Mouse (Mus musculus) 3T3-L1 (cell line): Measurements from ENCODE around the gene Ltbp3.

ENCODE experiments used
- DNase-seq: peaks from one replicate; pipeline ENCODE4 v3.0.0-alpha.2; 2015; ENCODE audit warnings: low read depth, low spot score

Ltbp3 gene

GRCm38 (mm10) chr19:5723934-5724548, 16.7 kb upstream of the Ltbp3 start:
- DNase-seq: no peak

GRCm38 (mm10) chr19:5724549-5724941, 16.2 kb upstream of the Ltbp3 start:
- DNase-seq: peak; percentile 93

GRCm38 (mm10) chr19:5725029-5725707, 15.5 kb upstream of the Ltbp3 start:
- DNase-seq: peak; percentile 78

DNA sequence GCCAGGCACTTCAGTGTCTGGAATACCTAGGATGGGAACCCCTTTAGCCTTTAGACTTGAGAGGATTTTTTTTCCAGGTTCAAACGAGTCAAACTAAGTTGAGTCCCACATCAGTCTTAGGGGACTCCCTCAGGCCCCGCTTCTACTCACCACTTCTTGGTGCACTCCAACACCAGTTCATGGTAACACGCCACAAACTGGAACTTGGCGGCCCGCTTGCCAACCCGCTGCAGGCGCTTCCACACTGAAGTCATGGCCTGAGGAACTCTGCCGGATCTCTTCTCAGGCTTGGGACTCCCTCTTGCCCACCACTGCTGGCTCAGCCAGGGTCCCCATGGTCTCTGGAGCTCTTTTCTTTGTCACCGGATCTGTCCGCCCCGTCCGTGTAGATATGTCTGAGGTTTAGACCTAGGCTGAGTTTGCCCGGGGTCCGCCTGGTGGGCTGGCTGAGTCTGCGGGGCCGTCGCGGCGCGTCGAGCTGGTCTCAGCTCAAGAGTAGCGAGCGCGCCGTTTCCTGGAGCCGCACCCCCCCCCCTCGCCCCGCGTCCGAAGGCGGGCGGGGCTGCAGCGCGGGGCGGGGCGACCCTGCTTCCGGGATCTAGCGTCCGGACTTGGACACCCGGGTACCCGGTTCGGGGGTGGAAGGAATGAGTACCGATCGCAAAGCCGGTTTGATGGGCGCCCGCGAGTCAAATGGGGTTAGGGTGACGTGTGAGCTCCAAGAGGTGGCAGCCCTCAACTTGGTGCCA, 14.8 kb upstream of the Ltbp3 start, which contains the start of gene Ehbp1l1:
Gene Ehbp1l1, minus strand, starts transcription at position 551 of the 749 bp plus-strand sequence.
- DNase-seq: peak; percentile 77

DNA sequence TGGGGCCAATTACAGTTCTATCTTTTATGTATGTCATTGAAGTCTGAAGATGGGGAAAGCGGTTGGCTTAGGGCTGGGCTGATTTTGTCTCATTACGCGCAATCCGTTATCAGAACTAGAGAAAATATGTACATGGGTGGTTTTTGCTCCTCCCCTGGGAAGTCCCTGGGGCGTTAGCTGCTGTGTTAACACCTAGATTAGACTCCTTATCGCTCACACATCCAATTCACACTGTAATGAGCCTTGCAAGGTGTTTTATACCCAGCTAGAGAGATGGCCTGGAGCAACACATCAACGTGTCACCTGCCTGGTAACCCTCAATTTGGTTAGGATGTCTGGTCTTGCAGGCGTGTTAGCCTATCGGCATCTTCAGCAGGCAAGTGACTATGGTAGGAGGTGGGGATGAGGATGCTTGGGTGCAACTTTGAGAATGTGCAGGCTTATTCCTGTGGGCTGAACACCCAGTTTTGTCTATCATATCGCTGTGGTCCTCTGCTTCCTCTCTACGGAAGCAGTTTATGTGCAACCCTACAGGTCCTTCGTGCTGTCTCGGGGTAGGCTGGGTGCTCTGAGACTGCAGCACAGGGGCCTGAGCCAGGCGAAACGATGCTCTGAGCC, 13.6 kb upstream of the Ltbp3 start:
- DNase-seq: peak; percentile 44

DNA sequence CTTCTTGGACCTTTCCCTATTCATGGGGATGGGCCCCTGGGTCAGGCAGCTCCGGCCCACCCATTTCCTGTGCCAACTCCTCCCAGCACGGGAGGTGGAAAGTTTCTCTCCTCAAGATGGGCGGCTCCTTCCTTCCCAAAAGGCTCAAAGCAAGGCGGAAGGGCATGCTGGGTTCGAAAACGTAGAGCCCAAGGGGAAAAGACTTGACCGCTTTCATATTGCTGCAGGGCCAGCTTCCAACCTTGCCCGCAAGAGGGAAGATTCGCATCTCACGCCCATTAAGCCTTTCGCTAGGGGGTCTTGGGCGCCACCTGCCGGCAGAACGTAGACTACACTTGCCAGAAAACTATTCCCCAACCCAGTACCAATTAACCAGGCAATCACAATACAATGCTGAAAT, 13.0 kb upstream of the Ltbp3 start:
- DNase-seq: peak; percentile 95

DNA sequence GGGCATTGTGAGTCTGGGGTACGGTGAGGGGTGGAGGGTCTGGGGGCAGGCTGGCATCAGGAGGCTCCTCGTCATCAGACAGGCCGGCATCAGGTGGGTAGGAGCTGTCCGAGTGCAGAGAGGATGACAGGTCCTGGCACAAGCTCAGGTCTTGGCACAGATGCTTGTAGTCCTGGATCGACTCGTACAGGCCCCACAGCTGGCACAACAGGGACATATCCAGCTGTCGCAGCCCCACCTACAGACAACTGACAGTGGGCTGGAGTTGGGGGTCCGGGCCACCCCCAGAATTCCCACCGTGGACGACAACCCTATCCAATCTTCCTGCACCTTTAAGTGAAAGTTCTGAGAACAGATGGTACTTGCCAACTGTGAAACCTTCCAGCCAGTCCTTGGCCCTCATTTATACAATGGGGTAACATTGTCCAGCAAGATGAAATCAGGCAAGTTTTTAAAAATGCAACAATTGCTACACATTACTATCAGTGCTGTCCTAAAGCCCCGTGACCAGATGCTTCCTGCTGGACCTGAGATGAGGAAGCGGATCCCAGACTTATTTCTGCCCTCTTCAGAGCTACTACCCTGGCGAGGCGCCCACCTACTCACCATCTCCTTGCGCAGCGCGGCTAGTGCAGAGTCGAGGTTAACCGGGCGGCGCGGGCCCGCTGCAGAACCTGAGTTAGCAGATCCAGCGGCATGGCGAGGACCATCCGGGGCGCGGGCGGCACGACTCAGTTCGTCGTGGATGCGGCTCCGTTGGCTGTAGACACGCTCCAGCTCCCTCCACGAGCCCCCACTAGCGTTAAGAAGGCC, 11.9 kb upstream of the Ltbp3 start:
- peak; percentile 81 for DNase-seq

DNA sequence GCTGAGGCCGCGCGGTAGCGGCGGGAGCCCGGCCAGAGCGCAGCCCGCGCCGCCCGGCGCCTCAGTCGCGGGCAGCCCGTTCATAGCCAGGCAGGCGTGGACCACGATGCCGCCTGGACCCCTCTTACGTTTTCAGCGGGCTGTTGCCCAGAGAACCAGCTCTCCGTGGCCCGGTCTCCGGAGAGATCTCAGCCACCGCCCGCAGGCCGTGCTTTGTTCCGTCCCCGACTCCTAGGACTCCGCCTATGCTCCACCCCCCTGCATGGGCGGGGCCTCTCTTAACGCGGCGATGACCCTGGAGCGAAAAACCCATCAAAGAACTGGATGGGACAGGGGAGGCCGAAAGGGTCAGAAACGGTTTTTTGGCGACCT, 11.3 kb upstream of the Ltbp3 start, which contains the start of gene Fam89b:
Gene Fam89b, minus strand, starts transcription at position 210 of the 372 bp plus-strand sequence.
- peak; percentile 92 for DNase-seq

GRCm38 (mm10) chr19:5730314-5731186, 10.2 kb upstream of the Ltbp3 start:
- no peak for DNase-seq

GRCm38 (mm10) chr19:5731264-5731978, 9.3 kb upstream of the Ltbp3 start:
- peak; percentile 98 for DNase-seq

DNA sequence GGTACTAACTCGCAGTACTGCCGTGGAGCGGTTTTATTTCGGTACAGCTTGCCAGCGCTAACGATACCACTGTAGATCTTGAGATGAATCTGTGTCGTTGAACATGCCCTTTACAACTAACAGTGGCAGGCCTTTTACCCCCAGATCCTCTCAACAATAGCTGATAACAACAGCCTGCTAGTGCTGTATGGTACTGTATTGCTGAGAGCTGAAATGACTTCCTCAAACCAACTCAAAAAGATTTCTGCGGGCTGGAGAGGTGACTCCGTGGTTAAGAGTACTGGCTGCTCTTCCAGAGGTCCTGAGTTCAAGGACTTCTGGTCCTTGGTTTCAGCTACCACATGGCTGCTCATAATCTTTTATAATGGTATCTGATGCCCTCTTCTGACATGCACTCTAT, 6.4 kb upstream of the Ltbp3 start:
- DNase-seq: no peak

GRCm38 (mm10) chr19:5739446-5739845, 1.3 kb upstream of the Ltbp3 start:
- DNase-seq: peak; percentile 71

DNA sequence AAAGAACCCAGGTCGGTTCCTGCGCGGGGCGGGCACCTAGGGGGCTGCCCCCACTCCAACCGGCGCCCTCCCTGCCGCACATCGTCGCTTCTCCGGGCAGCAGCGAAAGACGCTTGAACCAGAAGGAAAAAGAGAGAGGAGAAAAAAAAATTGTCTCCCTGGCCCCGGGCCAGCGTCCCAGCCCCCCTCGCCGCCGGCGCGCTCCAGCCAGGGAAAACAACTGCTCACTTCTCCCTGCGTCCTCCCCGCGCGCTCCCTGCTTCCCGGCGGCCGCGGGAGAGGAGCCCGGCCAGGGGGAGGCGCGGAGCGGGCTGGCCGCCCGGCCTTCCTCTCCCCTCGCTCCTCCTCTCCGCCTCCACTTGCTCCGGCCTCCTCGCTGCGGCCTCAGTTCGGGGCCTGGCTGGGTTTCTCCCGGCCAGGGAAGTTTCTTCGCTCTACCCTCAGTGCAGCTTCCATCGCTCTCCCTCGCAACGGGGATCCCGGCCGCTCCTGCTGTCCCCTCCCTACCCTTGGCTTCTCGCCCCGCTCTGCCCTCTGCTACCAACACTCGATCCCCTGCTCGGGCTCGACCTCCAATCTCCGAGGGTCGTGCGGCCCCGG, 1.0 kb downstream of the Ltbp3 start:
- DNase-seq: peak; percentile 83

DNA sequence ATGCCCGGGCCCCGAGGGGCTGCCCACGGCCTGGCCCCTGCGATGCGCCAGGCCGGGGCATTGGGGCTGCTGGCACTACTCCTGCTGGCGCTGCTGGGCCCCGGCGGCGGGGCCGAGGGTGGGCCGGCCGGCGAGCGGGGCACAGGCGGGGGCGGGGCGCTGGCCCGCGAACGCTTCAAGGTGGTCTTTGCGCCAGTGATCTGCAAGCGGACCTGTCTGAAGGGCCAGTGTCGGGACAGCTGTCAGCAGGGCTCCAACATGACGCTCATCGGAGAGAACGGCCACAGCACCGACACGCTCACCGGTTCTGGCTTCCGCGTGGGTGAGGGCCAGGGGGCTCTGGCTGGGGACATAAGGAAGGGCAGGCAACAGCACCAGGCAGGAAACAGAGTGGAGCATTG, 1.5 kb downstream of the Ltbp3 start:
- no peak for DNase-seq

GRCm38 (mm10) chr19:5743576-5743975, 2.9 kb downstream of the Ltbp3 start:
- DNase-seq: peak; percentile 92

- no peak for DNase-seq
Measured at GRCm38 (mm10) chr19:5745756-5746710, 5.3 kb downstream of the Ltbp3 start.

- DNase-seq: no peak
Measured at GRCm38 (mm10) chr19:5746907-5747363, 6.2 kb downstream of the Ltbp3 start.

DNA sequence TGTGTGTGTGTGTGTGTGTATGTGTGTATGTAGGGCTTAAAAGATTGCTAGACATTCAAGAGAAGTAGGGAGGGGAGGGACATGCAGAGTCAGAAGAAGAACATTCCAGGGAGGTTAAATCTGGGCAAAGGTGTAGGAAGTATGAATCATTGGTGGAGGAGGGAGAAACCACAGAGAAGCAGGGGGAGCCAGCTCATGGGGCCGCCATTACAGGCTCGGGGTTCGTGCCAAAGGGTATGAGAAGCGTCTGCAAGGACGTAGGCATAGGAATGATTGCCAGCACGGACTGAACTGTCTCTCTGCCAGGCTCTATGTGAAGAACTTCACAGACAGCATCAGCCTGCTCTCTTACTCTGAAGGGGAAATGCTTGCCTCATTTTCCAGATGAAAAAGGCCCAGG, 8.8 kb downstream of the Ltbp3 start:
- peak; percentile 94 for DNase-seq
